Mouse (Mus musculus) E14TG2a.4 (cell line): Measurements from ENCODE around the gene Tmem95.

Source experiments
- CTCF ChIP-seq: conservative IDR thresholded peaks from 2 replicates; pipeline ENCODE4 v1.5.1; 2014; ENCODE audit warnings: low read length
- NANOG ChIP-seq: IDR thresholded peaks from 2 replicates; pipeline ENCODE4 v1.6.1; 2014; ENCODE audit warnings: borderline replicate concordance, low read length, mixed read lengths
- POU5F1 ChIP-seq: IDR thresholded peaks from 2 replicates; pipeline ENCODE4 v1.6.1; 2014; ENCODE audit warnings: low read length, borderline replicate concordance

- TF ChIP-seq CTCF (no peak), POU5F1 (no peak), NANOG (no peak)
Observed at GRCm38 (mm10) chr11:69864138-69864860, 13.5 kb downstream of the Tmem95 start.
